Mouse (Mus musculus) cerebellum, adult 9-11 months (tissue): Measurements from ENCODE around the gene Spns1.
A peak's percentile ranks its signal among the peaks of the same experiment; 100 is the strongest.
"Not testable (repeated sequence)": the region's sequence is repeated elsewhere in the genome, so short reads cannot be mapped to it uniquely, and the experiment has no call there.

ENCODE experiments used
- DNase-seq: peaks from one replicate; pipeline ENCODE4 v3.0.0; 2022

The Spns1 gene

GRCm38 (mm10) chr7:126377278-126378158 lies at the start of gene Spns1:
Gene Spns1 (minus strand): TSS chr7:126377450.
- DNase-seq: peak; percentile 97

- DNase-seq: no peak
Observed at GRCm38 (mm10) chr7:126424161-126424560, 46.9 kb upstream of the Spns1 start.

GRCm38 (mm10) chr7:126421756-126422155 lies 44.5 kb upstream of the Spns1 start:
- DNase-seq: no peak

GRCm38 (mm10) chr7:126418496-126418895 lies 41.2 kb upstream of the Spns1 start:
- DNase-seq: no peak

GRCm38 (mm10) chr7:126417606-126418005 lies 40.4 kb upstream of the Spns1 start:
- no peak for DNase-seq

GRCm38 (mm10) chr7:126417045-126417444 lies 39.8 kb upstream of the Spns1 start:
- DNase-seq: no peak

- no peak for DNase-seq
Observed at GRCm38 (mm10) chr7:126416615-126417014, 39.4 kb upstream of the Spns1 start.

GRCm38 (mm10) chr7:126414725-126415124 lies 37.5 kb upstream of the Spns1 start, which contains the start of gene Cd19:
Gene Cd19 (minus strand): TSS chr7:126414889.
- no peak for DNase-seq

- no peak for DNase-seq
Observed at GRCm38 (mm10) chr7:126411061-126411460, 33.8 kb upstream of the Spns1 start.

- DNase-seq: no peak
Observed at GRCm38 (mm10) chr7:126408686-126409085, 31.4 kb upstream of the Spns1 start.

GRCm38 (mm10) chr7:126402518-126402917 lies 25.3 kb upstream of the Spns1 start:
- DNase-seq: not testable (repeated sequence)

GRCm38 (mm10) chr7:126399548-126399947 lies 22.3 kb upstream of the Spns1 start:
- peak; percentile 77 for DNase-seq

GRCm38 (mm10) chr7:126397822-126398221 lies 20.6 kb upstream of the Spns1 start:
- peak; percentile 32 for DNase-seq

- DNase-seq: peak; percentile 29
Observed at GRCm38 (mm10) chr7:126397221-126397620, 20.0 kb upstream of the Spns1 start.

- DNase-seq: peak; percentile 97
Observed at GRCm38 (mm10) chr7:126396298-126397119, 19.3 kb upstream of the Spns1 start, which contains the start of gene Nfatc2ip. Gene Nfatc2ip (minus strand): TSS chr7:126396737.

- DNase-seq: not testable (repeated sequence)
Observed at GRCm38 (mm10) chr7:126392086-126392884, 15.0 kb upstream of the Spns1 start.

GRCm38 (mm10) chr7:126388185-126388584 lies 10.9 kb upstream of the Spns1 start:
- no peak for DNase-seq

- no peak for DNase-seq
Observed at GRCm38 (mm10) chr7:126383565-126383964, 6.3 kb upstream of the Spns1 start.

- no peak for DNase-seq
Observed at GRCm38 (mm10) chr7:126376903-126377277, 360 bp downstream of the Spns1 start.

- DNase-seq: no peak
Observed at GRCm38 (mm10) chr7:126375012-126375411, 2.2 kb downstream of the Spns1 start.

GRCm38 (mm10) chr7:126374526-126374925 lies 2.7 kb downstream of the Spns1 start:
- no peak for DNase-seq

GRCm38 (mm10) chr7:126373007-126373406 lies 4.2 kb downstream of the Spns1 start:
- DNase-seq: no peak

GRCm38 (mm10) chr7:126369393-126369792 lies 7.9 kb downstream of the Spns1 start, which contains the start of gene Lat:
Gene Lat (minus strand): TSS chr7:126369570.
- DNase-seq: no peak
